Mouse (Mus musculus) intestine, embryonic 14.5 days (tissue): ENCODE measurements around the gene Gmppa. TPM values are rescaled to one million over a fixed set of nuclear protein-coding genes. Genes with fewer than 3 reads are reported as not detected.

Experiments
- ATAC-seq: fragments of 200-750 bp; cut with Nextera tagmentation; replicated peaks from 2 replicates; pipeline ENCODE4 v1.8.0; 2017; ENCODE audit warnings: low read depth, moderate number of reproducible peaks, moderate TSS enrichment, moderate library complexity; ENCODE audit not compliant: low FRiP score, low TSS enrichment
- DNase-seq: peaks from one replicate; pipeline ENCODE4 v3.0.0-alpha.2; 2018; ENCODE audit warnings: low spot score
- H3K27ac ChIP-seq: fragments of 300-500 bp; sonication (generic); 2 replicates; pipeline ENCODE4 v1.5.1; 2014; ENCODE audit warnings: low read depth, mild to moderate bottlenecking, control low read depth
- H3K27me3 ChIP-seq: fragments of 300-500 bp; sonication (generic); replicated peaks from 2 replicates; pipeline ENCODE4 v1.6.1; 2014; ENCODE audit warnings: low read length, control low read depth; ENCODE audit not compliant: control insufficient read depth, insufficient read depth
- H3K36me3 ChIP-seq: fragments of 300-500 bp; sonication (generic); 2 replicates; pipeline ENCODE4 v1.6.1; 2014; ENCODE audit warnings: low read length, control low read depth; ENCODE audit not compliant: control insufficient read depth, insufficient read depth
- H3K4me1 ChIP-seq: fragments of 300-500 bp; sonication (generic); replicated peaks from 2 replicates; pipeline ENCODE4 v1.6.1; 2014; ENCODE audit warnings: low read length, control low read depth, mixed read lengths; ENCODE audit not compliant: control insufficient read depth, insufficient read depth
- H3K4me2 ChIP-seq: fragments of 300-500 bp; sonication (generic); 2 replicates; pipeline ENCODE4 v1.6.1; 2014; ENCODE audit warnings: low read length
- H3K4me3 ChIP-seq: fragments of 300-500 bp; sonication (generic); 2 replicates; pipeline ENCODE4 v1.5.1; 2014; ENCODE audit warnings: low read depth, low read length, control low read depth, mixed read lengths
- H3K9ac ChIP-seq: fragments of 300-500 bp; sonication (generic); 2 replicates; pipeline ENCODE4 v1.6.1; 2014; ENCODE audit warnings: mild to moderate bottlenecking, low read length
- H3K9me3 ChIP-seq: fragments of 300-500 bp; sonication (generic); 2 replicates; pipeline ENCODE4 v1.6.1; 2016; ENCODE audit warnings: low read length, control low read depth; ENCODE audit not compliant: control insufficient read depth
- WGBS: fragments of 180-500 bp; shearing (Covaris S2); extraction: QIAGEN DNeasy Blood & Tissue Kit; methylation state at CpG from one replicate; pipeline ENCODE4 v1.1.7; 2014; 5-methylcytosine and 5-hydroxymethylcytosine counted together
- polyA plus RNA-seq: library from polyadenylated mRNA; unstranded; fragments of >200 nt; fragmentation: Nextera tagmentation; extraction: Ambion mirVana; gene quantifications from 2 replicates; pipeline ENCODE4 v1.2.1, GENCODE M21; 2014

The Gmppa gene
- polyA plus RNA-seq, 1 experiment from 2014 or later, result 69.4 TPM

DNA sequence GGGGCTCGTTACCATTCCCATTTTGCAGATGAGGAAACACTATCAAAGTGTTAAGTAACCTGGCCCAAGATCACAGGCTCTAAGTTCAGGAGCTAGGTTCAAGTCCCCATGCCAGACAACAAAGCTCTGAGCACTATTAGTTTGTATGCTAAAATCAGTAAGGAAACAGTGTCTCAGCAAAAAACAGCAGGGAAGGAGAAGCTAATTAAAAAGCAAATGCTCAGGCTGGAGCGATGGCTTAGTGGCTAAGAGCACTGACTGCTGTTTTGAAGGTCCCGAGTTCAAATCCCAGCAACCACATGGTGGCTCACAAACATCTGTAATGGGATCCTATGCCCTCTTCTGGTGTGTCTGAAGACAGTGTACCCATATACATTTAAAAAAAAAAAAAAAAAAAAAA lies 23.5 kb upstream of the Gmppa start:
- Histone ChIP-seq H3K4me2 (no peak overlapping the region), H3K9ac (no peak overlapping the region), H3K27ac (no peak overlapping the region), H3K4me1 (no peaks in the 10 kb centered on the region), H3K4me3 (no peak overlapping the region), H3K36me3 (peaks cover 26% of the 10 kb centered on the region), H3K9me3 (no peaks in the 10 kb centered on the region), H3K27me3 (no peaks in the 10 kb centered on the region)
- ATAC-seq, result no peak
- DNase-seq, result no peak
- WGBS, result 92% methylated on average over 3 of the region's 3 CpGs

DNA sequence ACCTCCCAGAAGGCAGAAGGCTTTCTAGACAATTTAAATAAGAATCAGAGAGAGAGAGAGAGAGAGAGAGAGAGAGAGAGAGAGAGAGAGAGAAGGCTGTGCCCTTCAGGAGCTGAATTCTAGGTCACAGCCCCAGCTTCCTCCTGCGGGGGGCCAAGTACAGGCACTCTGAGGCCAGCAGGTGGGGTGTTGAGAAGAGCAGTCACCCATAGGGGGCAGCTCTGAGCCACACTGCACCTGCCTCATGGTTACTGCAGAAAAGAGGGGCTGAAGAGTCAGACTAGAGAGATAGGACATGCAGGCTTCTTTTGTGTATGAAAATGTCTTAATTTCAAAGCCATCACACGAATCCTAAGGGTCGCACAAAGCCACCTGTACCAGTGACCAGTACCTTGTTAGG lies 22.0 kb upstream of the Gmppa start:
- no peaks in the 10 kb centered on the region for H3K4me1 ChIP-seq
- ATAC-seq (no peak), DNase-seq (no peak)
- no peak overlapping the region for H3K27ac ChIP-seq
- 70% methylated on average over 3 of the region's 3 CpGs for WGBS
- peaks cover 33% of the 10 kb centered on the region for H3K36me3 ChIP-seq
- no peaks in the 10 kb centered on the region for H3K27me3 ChIP-seq
- no peak overlapping the region for H3K4me3 ChIP-seq
- H3K4me2 ChIP-seq, result no peak overlapping the region
- no peaks in the 10 kb centered on the region for H3K9me3 ChIP-seq
- H3K9ac ChIP-seq, result no peak overlapping the region

DNA sequence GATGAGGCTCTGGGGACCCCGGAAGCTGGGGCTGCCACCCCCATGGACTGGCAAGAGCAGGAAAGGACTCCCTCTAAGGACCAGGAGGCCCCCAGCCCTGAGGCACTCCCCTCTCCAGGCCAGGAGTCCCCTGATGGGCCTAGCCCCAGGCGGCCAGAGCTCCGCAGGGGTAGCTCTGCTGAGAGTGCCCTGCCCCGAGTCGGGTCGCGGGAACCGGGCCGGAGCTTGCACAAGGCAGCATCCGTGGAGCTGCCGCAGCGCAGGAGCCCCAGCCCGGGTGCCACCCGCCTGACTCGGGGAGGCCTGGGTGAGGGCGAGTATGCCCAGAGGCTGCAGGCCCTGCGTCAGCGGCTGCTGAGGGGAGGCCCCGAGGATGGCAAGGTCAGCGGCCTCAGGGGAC lies 13.9 kb upstream of the Gmppa start:
- Histone ChIP-seq H3K27me3 (peaks cover 44% of the 10 kb centered on the region), H3K9me3 (no peaks in the 10 kb centered on the region), H3K4me3 (no peak overlapping the region), H3K36me3 (peaks cover 28% of the 10 kb centered on the region), H3K27ac (no peak overlapping the region), H3K4me1 (peaks cover 11% of the 10 kb centered on the region), H3K9ac (no peak overlapping the region), H3K4me2 (no peak overlapping the region)
- ATAC-seq (no peak), DNase-seq (peak; percentile 64)
- WGBS, result 20% methylated on average over 20 of the region's 20 CpGs

- DNase-seq, result no peak
Measured at GRCm38 (mm10) chr1:75422216-75422822, 13.4 kb upstream of the Gmppa start.

DNA sequence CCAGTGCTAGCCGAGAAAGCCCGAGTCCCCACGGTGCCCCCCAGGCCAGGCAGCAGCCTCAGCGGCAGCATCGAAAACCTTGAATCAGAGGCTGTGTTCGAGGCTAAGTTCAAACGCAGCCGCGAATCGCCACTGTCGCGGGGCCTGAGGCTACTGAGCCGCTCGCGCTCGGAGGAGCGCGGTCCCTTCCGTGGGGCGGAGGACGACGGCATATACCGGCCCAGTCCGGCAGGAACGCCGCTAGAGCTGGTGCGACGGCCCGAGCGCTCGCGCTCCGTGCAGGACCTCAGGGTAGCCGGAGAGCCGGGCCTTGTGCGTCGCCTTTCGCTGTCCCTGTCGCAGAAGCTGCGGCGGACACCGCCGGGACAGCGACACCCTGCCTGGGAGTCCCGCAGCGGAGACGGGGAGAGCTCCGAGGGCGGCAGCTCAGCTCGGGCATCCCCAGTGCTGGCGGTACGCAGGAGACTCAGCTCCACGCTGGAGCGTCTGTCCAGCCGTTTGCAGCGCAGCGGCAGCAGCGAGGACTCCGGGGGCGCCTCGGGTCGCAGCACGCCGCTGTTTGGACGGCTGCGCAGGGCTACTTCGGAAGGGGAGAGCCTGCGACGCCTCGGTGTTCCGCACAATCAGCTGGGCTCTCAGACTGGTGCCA lies 12.8 kb upstream of the Gmppa start:
- peak overlapping the region; percentile 55 for H3K4me2 ChIP-seq
- H3K4me1 ChIP-seq, result peaks cover 11% of the 10 kb centered on the region
- H3K36me3 ChIP-seq, result peaks cover 21% of the 10 kb centered on the region
- H3K4me3 ChIP-seq, result peak overlapping the region; percentile 31
- no peaks in the 10 kb centered on the region for H3K9me3 ChIP-seq
- WGBS, result 3% methylated on average over 71 of the region's 71 CpGs
- H3K9ac ChIP-seq, result peak overlapping the region; percentile 29; the same call in 1 of the 2 replicates
- peak; percentile 78 for DNase-seq
- peak; percentile 45; the same call in 1 of the 2 replicates for ATAC-seq
- H3K27ac ChIP-seq, result no peak overlapping the region
- peaks cover 44% of the 10 kb centered on the region for H3K27me3 ChIP-seq

More at GRCm38 (mm10) chr1:75422216-75422822, 13.4 kb upstream of the Gmppa start:
- 13% methylated on average over 30 of the region's 32 CpGs for WGBS
- Histone ChIP-seq H3K27me3 (peaks cover 44% of the 10 kb centered on the region), H3K4me1 (peaks cover 11% of the 10 kb centered on the region), H3K27ac (no peak overlapping the region), H3K4me3 (peak overlapping the region; percentile 31), H3K4me2 (peak overlapping the region; percentile 55), H3K9ac (peak overlapping the region; percentile 29; the same call in 1 of the 2 replicates), H3K9me3 (no peaks in the 10 kb centered on the region), H3K36me3 (peaks cover 26% of the 10 kb centered on the region)
- peak; percentile 11; the same call in 1 of the 2 replicates for ATAC-seq

GRCm38 (mm10) chr1:75423780-75424390 lies 11.8 kb upstream of the Gmppa start:
- H3K4me3 ChIP-seq, result no peak overlapping the region
- H3K27me3 ChIP-seq, result peaks cover 44% of the 10 kb centered on the region
- no peak overlapping the region for H3K4me2 ChIP-seq
- peaks cover 12% of the 10 kb centered on the region; the same call in 1 of the 2 replicates for H3K36me3 ChIP-seq
- H3K9me3 ChIP-seq, result no peaks in the 10 kb centered on the region
- WGBS, result 82% methylated on average over 11 of the region's 11 CpGs
- no peak overlapping the region for H3K27ac ChIP-seq
- ATAC-seq (no peak), DNase-seq (no peak)
- H3K4me1 ChIP-seq, result peaks cover 11% of the 10 kb centered on the region
- no peak overlapping the region for H3K9ac ChIP-seq

DNA sequence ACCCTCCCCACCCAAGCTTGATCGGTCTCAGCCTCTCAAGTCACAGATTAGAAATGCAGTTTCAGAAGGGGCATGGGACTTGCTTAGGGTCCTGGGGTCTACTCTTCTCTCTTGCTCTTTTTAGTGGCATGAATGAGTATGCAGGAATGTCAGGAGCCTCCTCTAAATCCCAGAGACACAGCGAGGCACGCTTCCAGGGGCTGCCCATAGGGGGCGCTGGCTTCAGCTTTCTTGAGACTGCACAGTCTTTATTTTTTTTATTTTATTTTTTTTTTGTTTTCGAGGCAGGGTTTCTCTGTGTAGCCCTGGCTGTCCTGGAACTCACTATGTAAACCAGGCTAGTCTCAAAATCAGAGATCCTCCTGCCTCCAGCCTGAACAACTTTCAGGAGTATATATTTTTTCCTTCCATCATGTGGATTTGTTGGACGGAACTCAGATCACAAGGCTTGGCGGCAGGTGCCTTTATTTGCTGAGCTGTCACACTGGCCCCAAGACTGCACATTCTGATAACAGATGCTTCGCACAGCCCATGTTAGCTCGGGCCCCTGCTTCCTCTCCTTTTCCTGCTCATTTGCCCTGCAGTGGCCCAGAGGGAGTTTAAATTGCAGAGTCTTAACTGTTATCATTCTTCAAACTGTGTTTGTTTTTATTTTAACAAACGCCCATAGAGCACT lies 9.8 kb upstream of the Gmppa start:
- Histone ChIP-seq H3K4me2 (no peak overlapping the region), H3K36me3 (peaks cover 6% of the 10 kb centered on the region; the same call in 1 of the 2 replicates), H3K27ac (no peak overlapping the region), H3K9me3 (no peaks in the 10 kb centered on the region), H3K4me3 (no peak overlapping the region), H3K27me3 (peaks cover 38% of the 10 kb centered on the region), H3K4me1 (peaks cover 11% of the 10 kb centered on the region), H3K9ac (no peak overlapping the region)
- ATAC-seq, result no peak
- DNase-seq, result peak; percentile 88
- WGBS, result 26% methylated on average over 10 of the region's 10 CpGs

DNA sequence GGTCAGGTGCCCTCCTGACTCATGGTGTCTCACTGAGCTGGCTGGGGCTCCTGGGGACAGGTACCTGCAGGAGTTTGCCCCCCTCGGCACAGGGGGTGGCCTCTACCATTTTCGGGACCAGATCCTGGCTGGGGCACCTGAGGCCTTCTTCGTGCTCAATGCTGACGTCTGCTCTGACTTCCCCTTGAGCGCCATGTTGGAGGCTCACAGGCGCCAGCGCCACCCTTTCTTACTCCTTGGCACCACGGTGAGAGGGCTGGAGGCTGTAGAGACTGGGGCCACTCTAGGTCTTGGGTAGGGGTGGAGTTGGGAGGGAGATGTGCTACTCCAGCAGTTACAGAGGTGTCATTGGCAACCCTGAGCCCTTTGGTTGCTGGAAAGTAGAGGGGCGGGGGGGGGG lies 3.1 kb downstream of the Gmppa start:
- ATAC-seq (no peak), DNase-seq (no peak)
- 0 out of 2 replicates have a peak, but pooled peaks cover 6% of the 10 kb centered on the region for H3K36me3 ChIP-seq
- peaks cover 10% of the 10 kb centered on the region for H3K4me1 ChIP-seq
- 77% methylated on average over 8 of the region's 9 CpGs for WGBS
- no peak overlapping the region for H3K4me2 ChIP-seq
- no peak overlapping the region for H3K9ac ChIP-seq
- no peaks in the 10 kb centered on the region for H3K9me3 ChIP-seq
- no peak overlapping the region for H3K27ac ChIP-seq
- no peak overlapping the region for H3K4me3 ChIP-seq
- H3K27me3 ChIP-seq, result no peaks in the 10 kb centered on the region
